In the genomic region with DNA sequence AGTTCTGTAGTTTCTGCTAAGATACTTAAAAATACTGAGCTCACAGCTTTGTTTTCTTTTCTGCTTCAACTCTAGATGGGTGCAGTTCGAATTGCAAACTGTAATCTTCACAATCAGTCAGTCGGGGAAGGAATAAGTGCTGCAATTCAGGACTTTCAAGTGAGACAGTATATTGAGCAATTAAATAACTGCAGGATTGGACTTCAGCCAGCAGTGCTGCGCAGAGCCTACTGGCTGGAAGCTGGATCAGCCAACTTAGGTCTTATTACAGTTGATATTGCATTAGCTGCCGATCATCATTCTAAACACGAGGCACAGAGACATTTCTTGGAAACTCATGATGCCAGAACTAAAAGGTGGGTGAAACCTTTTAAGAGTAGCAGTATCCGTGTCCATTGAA, we compare ENCODE assay signal across 11 mouse cellular contexts.
DNase-seq lines count a peak whose midpoint lies in the region; ATAC-seq and TF ChIP-seq lines count a peak whose summit lies in the region.
"Had no signal": no experiment of that assay in that cellular context is flagged by ENCODE, and none has a peak within 500 bp of the region (broad histone marks: within the 10 kb centered on the region; RNA-seq: fewer than 3 reads in every experiment).

No protein-coding gene starts in this region.

- no peaks in the 10 kb centered on the region for H3K27me3 ChIP-seq in forebrain, embryonic 16.5 days (replicated peaks; ENCODE audit: control insufficient read depth, insufficient read depth, low read length)
- no peaks in the 10 kb centered on the region for H3K27me3 ChIP-seq in forebrain, embryonic 13.5 days
- no peaks in the 10 kb centered on the region for H3K27me3 ChIP-seq in embryonic facial prominence, embryonic 14.5 days (replicated peaks; ENCODE audit: control insufficient read depth, insufficient read depth, low read length)
- H3K27me3 ChIP-seq: midbrain, embryonic 12.5 days; stomach, embryonic 15.5 days had no signal

- H3K36me3 ChIP-seq in forebrain, embryonic 16.5 days (ENCODE audit: control insufficient read depth, insufficient read depth) = 0 out of 2 replicates have a peak, but pooled peaks cover 6% of the 10 kb centered on the region
- H3K36me3 ChIP-seq in forebrain, embryonic 13.5 days (ENCODE audit: poor library complexity, severe bottlenecking) = peaks cover 11% of the 10 kb centered on the region; the same call in 1 of the 2 replicates
- H3K36me3 ChIP-seq in embryonic facial prominence, embryonic 14.5 days (ENCODE audit: control insufficient read depth, insufficient read depth, low read length) = peaks cover 34% of the 10 kb centered on the region
- H3K36me3 ChIP-seq: midbrain, embryonic 12.5 days; stomach, embryonic 15.5 days had no signal

- DNase-seq in lung, adult 18-20 months = peak; percentile 22 to 44
- no peak for DNase-seq in lung, adult 2 months
- peak; percentile 89 for DNase-seq in embryonic facial prominence, embryonic 14.5 days (ENCODE audit: low spot score)
- DNase-seq in lung, postnatal 36 days = peak; percentile 65
- no peak for DNase-seq in left cerebral cortex, postnatal 10 days (ENCODE audit: extremely low spot score in 1 of 2, low spot score in 2 of 2)
- no peak for DNase-seq in thymus, postnatal 36 days

- WGBS in forebrain, embryonic 16.5 days = 43% methylated on average over 6 of the region's 6 CpGs
- WGBS in forebrain, embryonic 13.5 days = 62% methylated on average over 6 of the region's 6 CpGs
- 56% methylated on average over 6 of the region's 6 CpGs for WGBS in lung, adult 2 months
- WGBS in embryonic facial prominence, embryonic 14.5 days = 53% methylated on average over 6 of the region's 6 CpGs

- no peak overlapping the region for H3K27ac ChIP-seq in forebrain, embryonic 16.5 days (ENCODE audit: low read length)
- no peak overlapping the region for H3K27ac ChIP-seq in forebrain, embryonic 13.5 days
- H3K27ac ChIP-seq in embryonic facial prominence, embryonic 14.5 days (replicated peaks; ENCODE audit: low read depth, low read length) = no peak overlapping the region; the same call in 1 of the 2 replicates
- H3K27ac ChIP-seq: midbrain, embryonic 12.5 days; stomach, embryonic 15.5 days had no signal

- H3K4me2 ChIP-seq in forebrain, embryonic 16.5 days (ENCODE audit: low read length) = no peak overlapping the region
- H3K4me2 ChIP-seq in forebrain, embryonic 13.5 days = no peak overlapping the region
- H3K4me2 ChIP-seq in embryonic facial prominence, embryonic 14.5 days (ENCODE audit: low read depth, low read length) = no peak overlapping the region
- H3K4me2 ChIP-seq: midbrain, embryonic 12.5 days; stomach, embryonic 15.5 days had no signal

- peak; percentile 74 for ATAC-seq in forebrain, embryonic 16.5 days
- ATAC-seq in forebrain, embryonic 13.5 days = no peak
- peak; percentile 91 for ATAC-seq in embryonic facial prominence, embryonic 14.5 days (ENCODE audit: low read depth)
- ATAC-seq: CD4-positive, CD25-positive, alpha-beta regulatory T cell, adult 4 months had no signal

- no peak for TF ChIP-seq CTCF in lung, adult 2 months (IDR thresholded peaks at IDR 0.05; ENCODE audit: insufficient read depth, low read length)

- no peaks in the 10 kb centered on the region for H3K9me3 ChIP-seq in forebrain, embryonic 16.5 days (ENCODE audit: control insufficient read depth, low read length)
- H3K9me3 ChIP-seq in forebrain, embryonic 13.5 days (replicated peaks) = no peaks in the 10 kb centered on the region
- no peaks in the 10 kb centered on the region for H3K9me3 ChIP-seq in embryonic facial prominence, embryonic 14.5 days (ENCODE audit: control insufficient read depth, low read length)
- H3K9me3 ChIP-seq: midbrain, embryonic 12.5 days; stomach, embryonic 15.5 days had no signal

- intact Hi-C loops in left cerebral cortex, postnatal 10 days (cut with DNase I) = no loop called here

- no peak overlapping the region for H3K9ac ChIP-seq in forebrain, embryonic 16.5 days (replicated peaks; ENCODE audit: low read depth, low read length)
- H3K9ac ChIP-seq in forebrain, embryonic 13.5 days = no peak overlapping the region
- H3K9ac ChIP-seq in embryonic facial prominence, embryonic 14.5 days (ENCODE audit: low read depth, low read length) = no peak overlapping the region
- H3K9ac ChIP-seq: midbrain, embryonic 12.5 days; stomach, embryonic 15.5 days had no signal

- H3K4me1 ChIP-seq in forebrain, embryonic 16.5 days (replicated peaks; ENCODE audit: control insufficient read depth, insufficient read depth, low read length) = peaks cover 4% of the 10 kb centered on the region; the same call in 1 of the 2 replicates
- peaks cover 9% of the 10 kb centered on the region; the same call in 1 of the 2 replicates for H3K4me1 ChIP-seq in forebrain, embryonic 13.5 days
- H3K4me1 ChIP-seq in lung, adult 2 months (ENCODE audit: control insufficient read depth, insufficient read depth, low read length) = peaks cover 2% of the 10 kb centered on the region; the same call in 1 of the 2 replicates
- peaks cover 4% of the 10 kb centered on the region; the same call in 1 of the 2 replicates for H3K4me1 ChIP-seq in embryonic facial prominence, embryonic 14.5 days (ENCODE audit: control insufficient read depth, insufficient read depth, low read length)
- H3K4me1 ChIP-seq: stomach, embryonic 15.5 days had no signal

- no peak overlapping the region for H3K4me3 ChIP-seq in forebrain, embryonic 16.5 days (replicated peaks; ENCODE audit: low read length)
- no peak overlapping the region for H3K4me3 ChIP-seq in forebrain, embryonic 13.5 days
- H3K4me3 ChIP-seq in lung, adult 2 months (replicated peaks; ENCODE audit: extremely low read depth, low read depth, low read length) = no peak overlapping the region
- H3K4me3 ChIP-seq in embryonic facial prominence, embryonic 14.5 days (ENCODE audit: low read depth, low read length) = no peak overlapping the region
- H3K4me3 ChIP-seq: midbrain, embryonic 12.5 days; stomach, embryonic 15.5 days had no signal

- TF ChIP-seq POLR2A in lung, adult 2 months (IDR thresholded peaks at IDR 0.05; ENCODE audit: borderline replicate concordance, extremely low read depth, low read depth, low read length) = no peak

Comparison
In these comparisons a context has a peak if more than half of its experiments do, and no peak if none do; other contexts are left out.
1. DNase-seq: peak in lung, adult 18-20 months (2 of 2), embryonic facial prominence, embryonic 14.5 days (single experiment) and lung, postnatal 36 days (single experiment); none in lung, adult 2 months (single experiment), left cerebral cortex, postnatal 10 days (0 of 2) and thymus, postnatal 36 days (0 of 2).